Mouse (Mus musculus): ENCODE measurements around the gene Aig1. TPM values are rescaled to one million over a fixed set of nuclear protein-coding genes. Genes with fewer than 3 reads are reported as not detected.

The Aig1 gene
- polyA plus RNA-seq, 1 experiment from 2014 or later, result 93.6 TPM

GRCm38 (mm10) chr10:13801296-13801695, 67.5 kb downstream of the Aig1 start:
- DNase-seq (ENCODE audit: low spot score) (no peak), ATAC-seq (ENCODE audit: low FRiP score) (no peak)
- H3K27me3 ChIP-seq (ENCODE audit: control insufficient read depth, insufficient read depth, low read length), result no peaks in the 10 kb centered on the region
- H3K9me3 ChIP-seq (ENCODE audit: control insufficient read depth, low read length), result no peaks in the 10 kb centered on the region
- H3K4me1 ChIP-seq (replicated peaks; ENCODE audit: control insufficient read depth, insufficient read depth, low read length), result no peaks in the 10 kb centered on the region
- no peak overlapping the region for H3K4me3 ChIP-seq (replicated peaks; ENCODE audit: low read length)
- 93% methylated on average over 5 of the region's 5 CpGs for WGBS
- H3K36me3 ChIP-seq (replicated peaks; ENCODE audit: control insufficient read depth, insufficient read depth), result peaks cover 25% of the 10 kb centered on the region
- H3K9ac ChIP-seq, result no peak overlapping the region
- H3K4me2 ChIP-seq (replicated peaks), result no peak overlapping the region
- no peak overlapping the region for H3K27ac ChIP-seq

GRCm38 (mm10) chr10:13793458-13793857, 75.3 kb downstream of the Aig1 start:
- no peak overlapping the region for H3K4me2 ChIP-seq (replicated peaks)
- DNase-seq (ENCODE audit: low spot score) (no peak), ATAC-seq (ENCODE audit: low FRiP score) (no peak)
- H3K27me3 ChIP-seq (ENCODE audit: control insufficient read depth, insufficient read depth, low read length), result no peaks in the 10 kb centered on the region
- 94% methylated on average over 1 of the region's 1 CpGs for WGBS
- H3K4me3 ChIP-seq (replicated peaks; ENCODE audit: low read length), result no peak overlapping the region
- no peak overlapping the region for H3K9ac ChIP-seq
- H3K36me3 ChIP-seq (replicated peaks; ENCODE audit: control insufficient read depth, insufficient read depth), result peaks cover 11% of the 10 kb centered on the region
- no peaks in the 10 kb centered on the region for H3K9me3 ChIP-seq (ENCODE audit: control insufficient read depth, low read length)
- no peaks in the 10 kb centered on the region for H3K4me1 ChIP-seq (replicated peaks; ENCODE audit: control insufficient read depth, insufficient read depth, low read length)
- no peak overlapping the region for H3K27ac ChIP-seq

GRCm38 (mm10) chr10:13792788-13793187, 76.0 kb downstream of the Aig1 start:
- Histone ChIP-seq H3K27me3 (ENCODE audit: control insufficient read depth, insufficient read depth, low read length) (no peaks in the 10 kb centered on the region), H3K36me3 (replicated peaks; ENCODE audit: control insufficient read depth, insufficient read depth) (peaks cover 8% of the 10 kb centered on the region; the same call in 1 of the 2 replicates), H3K9me3 (ENCODE audit: control insufficient read depth, low read length) (no peaks in the 10 kb centered on the region), H3K9ac (no peak overlapping the region), H3K4me1 (replicated peaks; ENCODE audit: control insufficient read depth, insufficient read depth, low read length) (no peaks in the 10 kb centered on the region), H3K4me3 (replicated peaks; ENCODE audit: low read length) (no peak overlapping the region), H3K4me2 (replicated peaks) (no peak overlapping the region), H3K27ac (no peak overlapping the region)
- DNase-seq (ENCODE audit: low spot score) (no peak), ATAC-seq (ENCODE audit: low FRiP score) (no peak)
- 89% methylated on average over 8 of the region's 8 CpGs for WGBS

GRCm38 (mm10) chr10:13789604-13790003, 79.2 kb downstream of the Aig1 start:
- Histone ChIP-seq H3K4me1 (replicated peaks; ENCODE audit: control insufficient read depth, insufficient read depth, low read length) (no peaks in the 10 kb centered on the region), H3K9ac (no peak overlapping the region), H3K36me3 (replicated peaks; ENCODE audit: control insufficient read depth, insufficient read depth) (peaks cover 5% of the 10 kb centered on the region; the same call in 1 of the 2 replicates), H3K9me3 (ENCODE audit: control insufficient read depth, low read length) (no peaks in the 10 kb centered on the region), H3K4me2 (replicated peaks) (no peak overlapping the region), H3K27me3 (ENCODE audit: control insufficient read depth, insufficient read depth, low read length) (no peaks in the 10 kb centered on the region), H3K27ac (no peak overlapping the region), H3K4me3 (replicated peaks; ENCODE audit: low read length) (no peak overlapping the region)
- no peak for ATAC-seq (ENCODE audit: low FRiP score)
- WGBS, result 96% methylated on average over 1 of the region's 1 CpGs
- no peak for DNase-seq (ENCODE audit: low spot score)

- WGBS, result 92% methylated on average over 9 of the region's 9 CpGs
Observed at GRCm38 (mm10) chr10:13788057-13788456, 80.7 kb downstream of the Aig1 start.

GRCm38 (mm10) chr10:13782774-13783173, 86.0 kb downstream of the Aig1 start:
- Histone ChIP-seq H3K4me2 (replicated peaks) (no peak overlapping the region), H3K9me3 (ENCODE audit: control insufficient read depth, low read length) (no peaks in the 10 kb centered on the region), H3K27ac (no peak overlapping the region), H3K4me3 (replicated peaks; ENCODE audit: low read length) (no peak overlapping the region), H3K9ac (no peak overlapping the region), H3K27me3 (ENCODE audit: control insufficient read depth, insufficient read depth, low read length) (no peaks in the 10 kb centered on the region), H3K36me3 (replicated peaks; ENCODE audit: control insufficient read depth, insufficient read depth) (0 out of 2 replicates have a peak, but pooled peaks cover 7% of the 10 kb centered on the region), H3K4me1 (replicated peaks; ENCODE audit: control insufficient read depth, insufficient read depth, low read length) (no peaks in the 10 kb centered on the region)
- no peak for ATAC-seq (ENCODE audit: low FRiP score)
- 95% methylated on average over 5 of the region's 5 CpGs for WGBS
- DNase-seq (ENCODE audit: low spot score), result no peak

More at GRCm38 (mm10) chr10:13788057-13788456, 80.7 kb downstream of the Aig1 start:
- H3K27me3 ChIP-seq (ENCODE audit: control insufficient read depth, insufficient read depth, low read length), result no peaks in the 10 kb centered on the region
- H3K36me3 ChIP-seq (replicated peaks; ENCODE audit: control insufficient read depth, insufficient read depth), result 0 out of 2 replicates have a peak, but pooled peaks cover 4% of the 10 kb centered on the region
- no peaks in the 10 kb centered on the region for H3K4me1 ChIP-seq (replicated peaks; ENCODE audit: control insufficient read depth, insufficient read depth, low read length)
- no peak overlapping the region for H3K9ac ChIP-seq
- H3K27ac ChIP-seq, result no peak overlapping the region
- ATAC-seq (ENCODE audit: low FRiP score) (no peak), DNase-seq (ENCODE audit: low spot score) (no peak)
- no peak overlapping the region for H3K4me3 ChIP-seq (replicated peaks; ENCODE audit: low read length)
- no peak overlapping the region for H3K4me2 ChIP-seq (replicated peaks)
- H3K9me3 ChIP-seq (ENCODE audit: control insufficient read depth, low read length), result no peaks in the 10 kb centered on the region

- 92% methylated on average over 10 of the region's 10 CpGs for WGBS
- H3K9me3 ChIP-seq (ENCODE audit: control insufficient read depth, low read length), result no peaks in the 10 kb centered on the region
- H3K4me1 ChIP-seq (replicated peaks; ENCODE audit: control insufficient read depth, insufficient read depth, low read length), result no peaks in the 10 kb centered on the region
- H3K36me3 ChIP-seq (replicated peaks; ENCODE audit: control insufficient read depth, insufficient read depth), result 0 out of 2 replicates have a peak, but pooled peaks cover 7% of the 10 kb centered on the region
- ATAC-seq (ENCODE audit: low FRiP score) (no peak), DNase-seq (ENCODE audit: low spot score) (no peak)
- no peak overlapping the region for H3K9ac ChIP-seq
- H3K27ac ChIP-seq, result no peak overlapping the region
- no peak overlapping the region for H3K4me3 ChIP-seq (replicated peaks; ENCODE audit: low read length)
- H3K4me2 ChIP-seq (replicated peaks), result no peak overlapping the region
- H3K27me3 ChIP-seq (ENCODE audit: control insufficient read depth, insufficient read depth, low read length), result no peaks in the 10 kb centered on the region
Observed at GRCm38 (mm10) chr10:13782235-13782757, 86.5 kb downstream of the Aig1 start.

- ATAC-seq (ENCODE audit: low FRiP score), result no peak
- Histone ChIP-seq H3K27me3 (ENCODE audit: control insufficient read depth, insufficient read depth, low read length) (no peaks in the 10 kb centered on the region), H3K27ac (no peak overlapping the region), H3K36me3 (replicated peaks; ENCODE audit: control insufficient read depth, insufficient read depth) (0 out of 2 replicates have a peak, but pooled peaks cover 7% of the 10 kb centered on the region), H3K9me3 (ENCODE audit: control insufficient read depth, low read length) (no peaks in the 10 kb centered on the region), H3K4me3 (replicated peaks; ENCODE audit: low read length) (no peak overlapping the region), H3K4me1 (replicated peaks; ENCODE audit: control insufficient read depth, insufficient read depth, low read length) (no peaks in the 10 kb centered on the region), H3K9ac (no peak overlapping the region), H3K4me2 (replicated peaks) (no peak overlapping the region)
- 90% methylated on average over 3 of the region's 3 CpGs for WGBS
- DNase-seq (ENCODE audit: low spot score), result no peak
Observed at GRCm38 (mm10) chr10:13776014-13776413, 92.8 kb downstream of the Aig1 start.

GRCm38 (mm10) chr10:13775411-13775810, 93.4 kb downstream of the Aig1 start:
- H3K9me3 ChIP-seq (ENCODE audit: control insufficient read depth, low read length), result no peaks in the 10 kb centered on the region
- H3K4me2 ChIP-seq (replicated peaks), result no peak overlapping the region
- H3K27me3 ChIP-seq (ENCODE audit: control insufficient read depth, insufficient read depth, low read length), result no peaks in the 10 kb centered on the region
- no peak overlapping the region for H3K27ac ChIP-seq
- no peak overlapping the region for H3K9ac ChIP-seq
- 95% methylated on average over 2 of the region's 2 CpGs for WGBS
- ATAC-seq (ENCODE audit: low FRiP score), result no peak
- no peaks in the 10 kb centered on the region for H3K4me1 ChIP-seq (replicated peaks; ENCODE audit: control insufficient read depth, insufficient read depth, low read length)
- DNase-seq (ENCODE audit: low spot score), result no peak
- no peak overlapping the region for H3K4me3 ChIP-seq (replicated peaks; ENCODE audit: low read length)
- 0 out of 2 replicates have a peak, but pooled peaks cover 7% of the 10 kb centered on the region for H3K36me3 ChIP-seq (replicated peaks; ENCODE audit: control insufficient read depth, insufficient read depth)

GRCm38 (mm10) chr10:13774910-13775309, 93.9 kb downstream of the Aig1 start:
- no peaks in the 10 kb centered on the region for H3K27me3 ChIP-seq (ENCODE audit: control insufficient read depth, insufficient read depth, low read length)
- H3K4me3 ChIP-seq (replicated peaks; ENCODE audit: low read length), result no peak overlapping the region
- ATAC-seq (ENCODE audit: low FRiP score) (no peak), DNase-seq (ENCODE audit: low spot score) (no peak)
- no peaks in the 10 kb centered on the region for H3K4me1 ChIP-seq (replicated peaks; ENCODE audit: control insufficient read depth, insufficient read depth, low read length)
- no peak overlapping the region for H3K4me2 ChIP-seq (replicated peaks)
- WGBS, result 89% methylated on average over 3 of the region's 3 CpGs
- H3K9me3 ChIP-seq (ENCODE audit: control insufficient read depth, low read length), result no peaks in the 10 kb centered on the region
- no peak overlapping the region for H3K27ac ChIP-seq
- H3K36me3 ChIP-seq (replicated peaks; ENCODE audit: control insufficient read depth, insufficient read depth), result 0 out of 2 replicates have a peak, but pooled peaks cover 7% of the 10 kb centered on the region
- no peak overlapping the region for H3K9ac ChIP-seq

All from hindbrain, embryonic 14.5 days (tissue).